9 mouse cellular contexts compared by ENCODE assay signal in genomic region chr10:121472593-121473217, GRCm38 (mm10). TPM values are rescaled to one million over a fixed set of nuclear protein-coding genes. Genes with fewer than 3 reads are reported as not detected.
DNase-seq lines count a peak whose midpoint lies in the region; ATAC-seq and TF ChIP-seq lines count a peak whose summit lies in the region.
"Had no signal": no experiment of that assay in that cellular context is flagged by ENCODE, and none has a peak within 500 bp of the region (broad histone marks: within the 10 kb centered on the region; RNA-seq: fewer than 3 reads in every experiment).

No protein-coding gene starts in this region.

- no peak for TF ChIP-seq EP300 in stomach, postnatal 0 days (optimal IDR thresholded peaks at IDR 0.05)

- 53% methylated on average over 11 of the region's 11 CpGs for WGBS in heart, embryonic 13.5 days
- 90% methylated on average over 11 of the region's 11 CpGs for WGBS in midbrain, embryonic 10.5 days
- WGBS in midbrain, embryonic 16.5 days, result 88% methylated on average over 11 of the region's 11 CpGs
- WGBS in liver, embryonic 11.5 days, result 62% methylated on average over 11 of the region's 11 CpGs
- WGBS in stomach, postnatal 0 days, result 54% methylated on average over 11 of the region's 11 CpGs

- intact Hi-C loops in heart, postnatal 25 days (cut with DNase I), result no loop called here

- no peaks in the 10 kb centered on the region for H3K9me3 ChIP-seq in heart, embryonic 13.5 days
- no peaks in the 10 kb centered on the region for H3K9me3 ChIP-seq in midbrain, embryonic 10.5 days (replicated peaks)
- no peaks in the 10 kb centered on the region for H3K9me3 ChIP-seq in midbrain, embryonic 16.5 days (replicated peaks; ENCODE audit: control insufficient read depth, low read length, poor library complexity, severe bottlenecking)
- no peaks in the 10 kb centered on the region for H3K9me3 ChIP-seq in liver, embryonic 11.5 days (ENCODE audit: control insufficient read depth, low read length)
- no peaks in the 10 kb centered on the region for H3K9me3 ChIP-seq in stomach, postnatal 0 days (ENCODE audit: control insufficient read depth, low read length)

- peak overlapping the region; percentile 70 for H3K4me3 ChIP-seq in heart, embryonic 13.5 days
- no peak overlapping the region for H3K4me3 ChIP-seq in midbrain, embryonic 10.5 days
- no peak overlapping the region for H3K4me3 ChIP-seq in midbrain, embryonic 16.5 days (ENCODE audit: low read depth, low read length)
- 0 out of 2 replicates have a peak overlapping the region, but pooled peaks have one; percentile 68 for H3K4me3 ChIP-seq in liver, embryonic 11.5 days (ENCODE audit: low read depth, low read length)
- peak overlapping the region; percentile 8; the same call in 1 of the 2 replicates for H3K4me3 ChIP-seq in stomach, postnatal 0 days (ENCODE audit: low read depth, low read length)

- peak overlapping the region; percentile 90 for H3K9ac ChIP-seq in heart, embryonic 13.5 days
- H3K9ac ChIP-seq in midbrain, embryonic 16.5 days (ENCODE audit: low read depth, low read length), result no peak overlapping the region
- 0 out of 2 replicates have a peak overlapping the region, but pooled peaks have one; percentile 34 for H3K9ac ChIP-seq in liver, embryonic 11.5 days (ENCODE audit: low read depth, low read length)
- no peak overlapping the region for H3K9ac ChIP-seq in stomach, postnatal 0 days (ENCODE audit: low read length)

- DNase-seq in heart, postnatal 25 days (ENCODE audit: low spot score), result no peak
- DNase-seq in midbrain, embryonic 10.5 days (ENCODE audit: low spot score), result no peak
- no peak for DNase-seq in liver, embryonic 11.5 days (ENCODE audit: low spot score)
- no peak for DNase-seq in stomach, postnatal 0 days (ENCODE audit: low spot score)
- DNase-seq in cerebellum, adult 9-11 months, result no peak
- DNase-seq in thymus, postnatal 14 days, result no peak
- DNase-seq: lung, postnatal 4 days had no signal

- H3K36me3 ChIP-seq in heart, embryonic 13.5 days, result no peaks in the 10 kb centered on the region
- no peaks in the 10 kb centered on the region for H3K36me3 ChIP-seq in midbrain, embryonic 10.5 days
- H3K36me3 ChIP-seq in midbrain, embryonic 16.5 days (ENCODE audit: control insufficient read depth, insufficient read depth, low read length), result no peaks in the 10 kb centered on the region
- H3K36me3 ChIP-seq in liver, embryonic 11.5 days (ENCODE audit: control insufficient read depth, insufficient read depth, low read length), result no peaks in the 10 kb centered on the region
- no peaks in the 10 kb centered on the region for H3K36me3 ChIP-seq in stomach, postnatal 0 days (ENCODE audit: control insufficient read depth, insufficient read depth, low read length)

- TF ChIP-seq CTCF in stomach, postnatal 0 days (IDR thresholded peaks at IDR 0.05; ENCODE audit: low read depth), result no peak

- H3K27ac ChIP-seq in heart, embryonic 13.5 days (replicated peaks), result peak overlapping the region; percentile 90
- H3K27ac ChIP-seq in midbrain, embryonic 10.5 days (replicated peaks), result 0 out of 2 replicates have a peak overlapping the region, but pooled peaks have one; percentile 46
- no peak overlapping the region for H3K27ac ChIP-seq in midbrain, embryonic 16.5 days (ENCODE audit: low read length)
- H3K27ac ChIP-seq in liver, embryonic 11.5 days (ENCODE audit: low read depth, low read length), result peak overlapping the region; percentile 48
- peak overlapping the region; percentile 93 for H3K27ac ChIP-seq in stomach, postnatal 0 days (replicated peaks)

- no peak for ATAC-seq in heart, embryonic 13.5 days (ENCODE audit: extremely low read depth, insufficient number of reproducible peaks, low FRiP score, low TSS enrichment)
- ATAC-seq in midbrain, embryonic 16.5 days, result no peak
- ATAC-seq in liver, embryonic 11.5 days (replicated peaks; ENCODE audit: low FRiP score), result no peak
- ATAC-seq in stomach, postnatal 0 days (ENCODE audit: low FRiP score, low TSS enrichment), result no peak

- no peaks in the 10 kb centered on the region for H3K27me3 ChIP-seq in heart, embryonic 13.5 days (replicated peaks)
- peaks cover 23% of the 10 kb centered on the region for H3K27me3 ChIP-seq in midbrain, embryonic 10.5 days (ENCODE audit: low read depth, poor library complexity, severe bottlenecking)
- peaks cover 10% of the 10 kb centered on the region for H3K27me3 ChIP-seq in midbrain, embryonic 16.5 days (ENCODE audit: control insufficient read depth, insufficient read depth, low read depth, low read length)
- H3K27me3 ChIP-seq in liver, embryonic 11.5 days (replicated peaks; ENCODE audit: control insufficient read depth, insufficient read depth, low read length), result no peaks in the 10 kb centered on the region
- no peaks in the 10 kb centered on the region for H3K27me3 ChIP-seq in stomach, postnatal 0 days (ENCODE audit: control insufficient read depth, insufficient read depth, low read length)

- peaks cover 83% of the 10 kb centered on the region for H3K4me1 ChIP-seq in heart, embryonic 13.5 days
- peaks cover 70% of the 10 kb centered on the region for H3K4me1 ChIP-seq in midbrain, embryonic 10.5 days
- H3K4me1 ChIP-seq in midbrain, embryonic 16.5 days (ENCODE audit: control insufficient read depth, insufficient read depth, low read length), result peaks cover 19% of the 10 kb centered on the region
- peaks cover 77% of the 10 kb centered on the region for H3K4me1 ChIP-seq in liver, embryonic 11.5 days (replicated peaks; ENCODE audit: control insufficient read depth, insufficient read depth, low read length)
- peaks cover 9% of the 10 kb centered on the region; the same call in 1 of the 2 replicates for H3K4me1 ChIP-seq in stomach, postnatal 0 days (replicated peaks; ENCODE audit: control insufficient read depth, insufficient read depth)

- peak overlapping the region; percentile 78 for H3K4me2 ChIP-seq in heart, embryonic 13.5 days
- H3K4me2 ChIP-seq in midbrain, embryonic 16.5 days (ENCODE audit: low read length), result no peak overlapping the region
- peak overlapping the region; percentile 97 for H3K4me2 ChIP-seq in liver, embryonic 11.5 days
- peak overlapping the region; percentile 80 for H3K4me2 ChIP-seq in stomach, postnatal 0 days (replicated peaks; ENCODE audit: low read depth)

RNA-seq across cellular contexts. Expression of gene Rassf3, which starts 3.4 kb away (rescaled TPM):
- polyA plus RNA-seq in heart, embryonic 13.5 days (2015; fragmentation: Nextera tagmentation; extraction: Ambion mirVana), result 15.2 and 19.2 TPM in 2 replicates
- 100 to 1,000 TPM; 146 to 157 TPM for total RNA-seq in heart, postnatal 25 days (2021)
- 7.2 and 7.8 TPM in 2 replicates for polyA plus RNA-seq in midbrain, embryonic 10.5 days (2016; fragmentation: Nextera tagmentation; extraction: Ambion mirVana)
- 4.2 and 4.6 TPM in 2 replicates for polyA plus RNA-seq in midbrain, embryonic 16.5 days (2015; fragmentation: Nextera tagmentation; extraction: Ambion mirVana)
- polyA plus RNA-seq in liver, embryonic 11.5 days (2014; fragmentation: Nextera tagmentation; extraction: Ambion mirVana), result 14.0 and 15.4 TPM in 2 replicates
- polyA plus RNA-seq in stomach, postnatal 0 days (2015; fragmentation: Nextera tagmentation; extraction: Ambion mirVana), result 19.2 and 20.0 TPM in 2 replicates

Comparison
In these comparisons a context has a peak if more than half of its experiments do, and no peak if none do; other contexts are left out.
1. H3K4me3 ChIP-seq: peak in heart, embryonic 13.5 days (single experiment), liver, embryonic 11.5 days (single experiment) and stomach, postnatal 0 days (single experiment); none in midbrain, embryonic 10.5 days (single experiment) and midbrain, embryonic 16.5 days (single experiment).
2. H3K9ac ChIP-seq: peak in heart, embryonic 13.5 days (single experiment) and liver, embryonic 11.5 days (single experiment); none in midbrain, embryonic 16.5 days (single experiment) and stomach, postnatal 0 days (single experiment).